Mouse (Mus musculus) limb, embryonic 11.5 days (tissue): Measurements from ENCODE around the gene Pdss1. TPM values are rescaled to one million over a fixed set of nuclear protein-coding genes. Genes with fewer than 3 reads are reported as not detected.
A peak's percentile ranks its signal among the peaks of the same experiment; 100 is the strongest.
"Not testable (repeated sequence)": the region's sequence is repeated elsewhere in the genome, so short reads cannot be mapped to it uniquely, and the experiment has no call there.

Source experiments
- ATAC-seq: fragments of 200-750 bp; cut with Nextera tagmentation; 2 replicates; pipeline ENCODE4 v1.8.0; 2017; ENCODE audit warnings: low read depth; ENCODE audit not compliant: insufficient number of reproducible peaks, low FRiP score, low TSS enrichment
- DNase-seq: peaks from one replicate; pipeline ENCODE4 v3.0.0-alpha.2; 2015; ENCODE audit warnings: low spot score
- H3K27ac ChIP-seq: fragments of 300-500 bp; sonication (generic); replicated peaks from 2 replicates; pipeline ENCODE4 v1.5.1; 2014; ENCODE audit warnings: low read depth, mild to moderate bottlenecking, low read length
- H3K27me3 ChIP-seq: fragments of 300-500 bp; sonication (generic); 2 replicates; pipeline ENCODE4 v1.6.1; 2014; ENCODE audit warnings: mild to moderate bottlenecking, low read length, mixed read lengths; ENCODE audit not compliant: control insufficient read depth, insufficient read depth
- H3K36me3 ChIP-seq: fragments of 300-500 bp; sonication (generic); 2 replicates; pipeline ENCODE4 v1.6.1; 2014; ENCODE audit warnings: mild to moderate bottlenecking, low read length, moderate library complexity, mixed read lengths; ENCODE audit not compliant: control insufficient read depth, insufficient read depth
- H3K4me1 ChIP-seq: fragments of 300-500 bp; sonication (generic); 2 replicates; pipeline ENCODE4 v1.6.1; 2014; ENCODE audit warnings: low read length, mixed read lengths; ENCODE audit not compliant: control insufficient read depth, insufficient read depth
- H3K4me2 ChIP-seq: fragments of 300-500 bp; sonication (generic); 2 replicates; pipeline ENCODE4 v1.6.1; 2014; ENCODE audit warnings: low read depth, mild to moderate bottlenecking, moderate library complexity; ENCODE audit not compliant: severe bottlenecking
- H3K4me3 ChIP-seq: fragments of 300-500 bp; sonication (generic); 2 replicates; pipeline ENCODE4 v1.5.1; 2014; ENCODE audit warnings: low read depth, low read length
- H3K9ac ChIP-seq: fragments of 300-500 bp; sonication (generic); 2 replicates; pipeline ENCODE4 v1.6.1; 2014; ENCODE audit warnings: mild to moderate bottlenecking, low read length
- H3K9me3 ChIP-seq: fragments of 300-500 bp; sonication (generic); 2 replicates; pipeline ENCODE4 v1.6.1; 2016; ENCODE audit warnings: low read length; ENCODE audit not compliant: control insufficient read depth
- WGBS: fragments of 180-500 bp; shearing (Covaris S2); extraction: QIAGEN DNeasy Blood & Tissue Kit; methylation state at CpG from one replicate; pipeline ENCODE4 v1.1.7; 2014; 5-methylcytosine and 5-hydroxymethylcytosine counted together
- polyA plus RNA-seq: library from polyadenylated mRNA; unstranded; fragments of >200 nt; fragmentation: Nextera tagmentation; extraction: Ambion mirVana; gene quantifications from 2 replicates; pipeline ENCODE4 v1.2.1, GENCODE M21; 2014

Pdss1 gene
- 15.0 and 16.5 TPM in 2 replicates for polyA plus RNA-seq

DNA sequence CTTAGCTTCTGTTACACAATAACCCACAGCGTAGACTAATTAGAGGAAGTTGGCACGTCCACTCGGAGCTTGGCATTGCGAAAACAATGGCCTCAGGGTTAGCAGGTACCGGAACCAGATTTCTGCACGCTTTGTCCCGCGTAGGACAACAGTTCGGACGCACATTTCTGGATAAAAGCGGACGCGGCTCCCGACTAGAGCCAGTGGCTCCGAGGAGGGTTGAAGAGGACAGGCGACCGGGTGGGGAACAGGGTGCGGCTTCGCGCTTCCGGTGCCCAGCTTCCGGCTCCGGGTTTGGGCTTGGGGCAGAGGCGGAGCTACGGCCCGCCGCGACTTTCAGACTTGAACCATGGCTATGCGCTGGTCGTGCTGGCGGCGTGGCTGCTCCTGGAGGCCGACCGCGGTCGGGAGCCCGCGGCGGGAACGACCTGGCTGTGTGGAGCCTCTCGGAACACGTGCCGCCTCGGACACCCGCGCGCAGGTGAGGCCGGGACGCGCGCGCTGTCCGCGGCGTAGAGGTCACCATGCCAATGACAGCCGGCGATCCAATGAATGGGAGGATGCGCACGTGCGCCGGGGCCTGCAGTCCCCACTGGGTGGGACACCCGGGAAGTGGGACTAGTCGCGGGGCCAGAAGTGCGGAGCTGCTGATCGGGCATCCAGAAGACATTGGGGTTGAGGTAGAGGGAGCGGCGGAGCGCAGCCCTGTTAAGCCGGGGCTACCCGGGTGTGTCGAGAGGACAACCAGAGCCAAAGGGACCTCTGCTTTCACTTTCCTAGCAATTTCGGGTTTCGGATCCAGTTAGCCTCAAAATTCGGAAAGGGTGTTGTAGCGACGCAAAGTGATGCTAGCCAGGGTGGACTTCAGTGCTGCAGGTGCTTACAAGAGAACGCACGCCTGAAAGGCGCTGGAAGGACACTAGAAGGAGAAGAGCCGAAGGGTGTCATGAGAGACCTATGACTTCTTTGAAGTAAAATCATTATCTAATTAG is at the start of gene Pdss1:
Gene Pdss1 (plus strand): TSS at position 241 of the 992 bp plus-strand sequence.
- peak within 1 kb of the TSS; percentile 85 for H3K4me3 ChIP-seq
- peak within 1 kb of the TSS; percentile 73 for H3K4me2 ChIP-seq
- under 1% methylated on average over 81 of the region's 81 CpGs for WGBS
- H3K36me3 ChIP-seq = no peaks in the 10 kb centered on the region
- peak; percentile 95 for ATAC-seq
- peak; percentile 89 for DNase-seq
- H3K27ac ChIP-seq = 0 out of 2 replicates have a peak within 1 kb of the TSS, but pooled peaks have one; percentile 33
- H3K9ac ChIP-seq = peak within 1 kb of the TSS; percentile 68
- H3K27me3 ChIP-seq = no peaks in the 10 kb centered on the region
- H3K4me1 ChIP-seq = no peaks in the 10 kb centered on the region
- no peaks in the 10 kb centered on the region for H3K9me3 ChIP-seq

DNA sequence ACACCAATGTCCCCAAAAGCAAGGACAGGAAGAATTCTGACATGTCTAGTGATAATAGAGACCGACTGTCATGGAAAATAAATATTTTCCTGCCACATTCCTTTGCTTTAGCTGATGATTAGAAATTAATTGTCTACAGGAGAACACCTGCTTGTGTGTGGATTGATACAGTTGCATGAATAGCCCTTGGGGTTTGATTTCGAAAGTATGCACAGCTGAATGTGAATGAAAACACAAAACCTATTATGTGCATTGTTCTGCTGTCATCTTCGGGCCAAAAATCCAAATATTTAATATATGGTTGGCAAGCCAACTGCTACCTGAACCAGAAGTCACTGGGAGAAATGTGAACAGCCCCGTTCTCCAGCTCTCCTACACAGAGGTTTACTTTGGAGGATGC is 43.4 kb upstream of the Pdss1 start:
- no peak for ATAC-seq
- 84% methylated on average over 4 of the region's 4 CpGs for WGBS
- no peaks in the 10 kb centered on the region for H3K4me1 ChIP-seq

DNA sequence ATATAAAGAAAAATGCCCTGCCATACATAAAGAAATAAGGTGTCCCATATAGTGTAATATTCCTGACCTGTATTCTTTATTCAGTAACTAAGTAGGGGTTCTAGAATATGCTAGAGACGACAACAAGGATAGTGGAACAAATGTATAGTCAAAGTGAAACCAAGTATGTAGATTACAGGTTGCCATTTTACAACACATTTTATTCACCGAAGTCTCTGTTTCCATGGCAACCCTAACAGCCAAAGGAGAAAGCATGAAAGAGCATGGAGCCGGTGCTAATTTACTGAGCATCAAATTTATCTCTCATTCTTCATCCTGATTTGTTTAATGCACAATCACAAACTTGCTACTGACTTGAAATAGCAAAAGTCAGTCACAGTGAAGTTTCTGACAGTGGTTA is 37.8 kb upstream of the Pdss1 start:
- Histone ChIP-seq H3K4me1 (no peaks in the 10 kb centered on the region), H3K36me3 (no peaks in the 10 kb centered on the region), H3K9ac (no peak overlapping the region), H3K9me3 (no peaks in the 10 kb centered on the region), H3K27me3 (no peaks in the 10 kb centered on the region), H3K4me3 (no peak overlapping the region), H3K27ac (no peak overlapping the region), H3K4me2 (no peak overlapping the region)
- no peak for DNase-seq
- WGBS = 82% methylated on average over 3 of the region's 3 CpGs
- ATAC-seq = no peak

More for the DNA sequence above, 43.4 kb upstream of the Pdss1 start:
- DNase-seq = no peak
- Histone ChIP-seq H3K4me2 (no peak overlapping the region), H3K9me3 (no peaks in the 10 kb centered on the region), H3K27me3 (no peaks in the 10 kb centered on the region), H3K9ac (no peak overlapping the region), H3K36me3 (no peaks in the 10 kb centered on the region), H3K4me3 (no peak overlapping the region), H3K27ac (no peak overlapping the region)

DNA sequence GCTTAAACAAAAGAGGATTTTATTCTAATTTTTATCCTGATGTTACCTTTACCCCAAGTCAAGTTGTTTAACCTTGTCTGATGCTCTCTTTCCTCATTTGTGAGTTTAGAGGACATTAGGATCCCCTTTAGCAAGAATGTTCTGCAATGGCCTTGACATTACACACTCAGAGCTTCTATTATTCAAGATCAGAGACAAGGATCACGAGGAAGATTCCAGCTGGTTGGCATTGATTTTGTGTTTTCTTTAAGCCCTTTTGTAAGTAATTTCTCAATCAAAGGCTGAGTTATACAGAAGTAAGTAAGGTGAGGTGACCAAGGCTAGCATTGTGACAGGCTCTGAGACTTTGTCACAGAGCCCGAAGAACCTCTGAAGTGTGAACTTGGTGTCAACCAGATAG is 33.1 kb upstream of the Pdss1 start:
- no peak overlapping the region for H3K9ac ChIP-seq
- WGBS = 86% methylated on average over 2 of the region's 2 CpGs
- H3K4me2 ChIP-seq = no peak overlapping the region
- no peaks in the 10 kb centered on the region for H3K36me3 ChIP-seq
- DNase-seq (no peak), ATAC-seq (no peak)
- no peaks in the 10 kb centered on the region for H3K4me1 ChIP-seq
- H3K27me3 ChIP-seq = no peaks in the 10 kb centered on the region
- no peak overlapping the region for H3K27ac ChIP-seq
- no peak overlapping the region for H3K4me3 ChIP-seq
- H3K9me3 ChIP-seq = no peaks in the 10 kb centered on the region

DNA sequence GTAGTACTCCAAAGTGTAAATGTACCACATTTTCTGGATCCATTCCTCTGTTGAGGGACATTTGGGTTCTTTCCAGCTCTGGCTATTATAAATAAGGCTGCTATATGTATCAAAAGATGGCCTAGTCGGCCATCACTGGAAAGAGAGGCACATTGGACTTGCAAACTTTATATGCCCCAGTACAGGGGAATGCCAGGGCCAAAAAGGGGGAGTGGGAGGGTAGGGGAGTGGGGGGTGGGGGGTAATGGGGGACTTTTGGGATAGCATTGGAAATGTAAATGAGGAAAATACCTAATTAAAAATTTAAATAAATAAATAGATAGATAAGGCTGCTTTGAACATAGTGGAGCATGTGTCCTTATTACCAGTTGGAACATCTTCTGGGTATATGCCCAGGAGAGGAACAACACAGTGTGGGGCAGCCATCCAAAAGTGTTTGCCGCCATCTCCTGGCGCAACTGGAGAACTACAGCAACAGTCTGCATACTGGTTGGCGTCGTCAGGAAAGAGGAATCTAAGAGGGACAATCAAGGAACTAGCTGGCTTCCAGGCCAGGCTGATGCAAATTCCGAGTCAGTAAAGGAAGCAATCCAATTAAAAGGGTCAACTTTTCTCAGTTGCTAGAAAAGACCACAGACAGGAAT is 30.8 kb upstream of the Pdss1 start:
- DNase-seq (peak; percentile 72), ATAC-seq (peak; percentile 80)
- H3K4me2 ChIP-seq, H3K27me3 ChIP-seq, H3K36me3 ChIP-seq, H3K4me3 ChIP-seq, H3K9ac ChIP-seq, H3K27ac ChIP-seq, H3K4me1 ChIP-seq, H3K9me3 ChIP-seq: not testable (repeated sequence)
- 2% methylated on average over 6 of the region's 6 CpGs for WGBS

DNA sequence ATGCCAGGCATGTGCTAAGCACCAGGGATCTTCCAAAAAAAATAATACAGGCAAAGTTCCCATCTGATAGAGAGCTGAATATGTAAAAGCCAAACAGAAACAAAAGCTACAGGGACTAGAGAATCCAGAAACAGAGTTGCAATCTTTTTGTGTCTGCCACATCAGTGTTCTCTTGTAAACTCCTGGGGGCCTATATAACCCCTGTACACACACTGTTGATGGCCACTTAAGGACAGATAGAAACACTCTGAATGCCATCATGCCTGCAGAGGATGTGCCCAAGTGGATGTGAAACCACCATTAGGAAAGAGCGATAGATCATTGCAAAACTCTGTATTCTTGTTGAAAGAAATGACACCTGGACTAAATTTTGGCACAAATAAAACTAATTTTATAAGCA is 29.5 kb upstream of the Pdss1 start:
- ATAC-seq = no peak
- WGBS = 81% methylated on average over 1 of the region's 1 CpGs

DNA sequence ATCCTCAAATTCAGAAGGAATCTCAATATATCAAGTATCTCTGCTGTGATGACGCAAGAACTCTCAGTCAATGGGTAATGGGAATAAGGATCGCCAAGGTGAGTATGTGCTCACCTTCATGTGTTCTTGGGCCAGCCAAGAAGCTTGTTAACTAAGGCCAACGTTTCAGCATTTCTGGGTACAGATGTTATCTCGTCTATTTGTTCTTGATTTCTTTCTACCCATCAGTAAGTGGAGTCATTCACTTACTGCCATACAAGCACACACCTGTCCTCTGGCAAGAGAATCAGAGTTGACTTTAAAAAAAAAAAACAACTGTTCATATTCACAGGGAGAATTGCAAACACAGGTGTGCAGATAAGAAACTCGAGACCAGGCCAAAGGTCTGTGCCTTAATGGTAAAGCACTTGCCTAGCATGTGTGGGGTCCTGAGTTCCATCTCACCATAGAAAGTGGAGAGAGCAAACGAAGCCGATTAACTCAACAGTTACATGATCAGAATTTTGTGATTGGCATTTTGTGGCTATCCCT is 28.4 kb upstream of the Pdss1 start:
- no peaks in the 10 kb centered on the region for H3K9me3 ChIP-seq
- no peaks in the 10 kb centered on the region for H3K27me3 ChIP-seq
- H3K4me3 ChIP-seq = no peak overlapping the region
- no peak overlapping the region for H3K27ac ChIP-seq
- ATAC-seq (no peak), DNase-seq (no peak)
- H3K4me1 ChIP-seq = no peaks in the 10 kb centered on the region
- no peak overlapping the region for H3K9ac ChIP-seq
- H3K4me2 ChIP-seq = no peak overlapping the region
- WGBS = 78% methylated on average over 7 of the region's 7 CpGs
- H3K36me3 ChIP-seq = no peaks in the 10 kb centered on the region

More for the DNA sequence above, 29.5 kb upstream of the Pdss1 start:
- H3K36me3 ChIP-seq = no peaks in the 10 kb centered on the region
- no peak overlapping the region for H3K4me3 ChIP-seq
- H3K9me3 ChIP-seq = no peaks in the 10 kb centered on the region
- no peak overlapping the region for H3K27ac ChIP-seq
- H3K27me3 ChIP-seq = no peaks in the 10 kb centered on the region
- no peak overlapping the region for H3K9ac ChIP-seq
- H3K4me1 ChIP-seq = no peaks in the 10 kb centered on the region
- no peak for DNase-seq
- no peak overlapping the region for H3K4me2 ChIP-seq

DNA sequence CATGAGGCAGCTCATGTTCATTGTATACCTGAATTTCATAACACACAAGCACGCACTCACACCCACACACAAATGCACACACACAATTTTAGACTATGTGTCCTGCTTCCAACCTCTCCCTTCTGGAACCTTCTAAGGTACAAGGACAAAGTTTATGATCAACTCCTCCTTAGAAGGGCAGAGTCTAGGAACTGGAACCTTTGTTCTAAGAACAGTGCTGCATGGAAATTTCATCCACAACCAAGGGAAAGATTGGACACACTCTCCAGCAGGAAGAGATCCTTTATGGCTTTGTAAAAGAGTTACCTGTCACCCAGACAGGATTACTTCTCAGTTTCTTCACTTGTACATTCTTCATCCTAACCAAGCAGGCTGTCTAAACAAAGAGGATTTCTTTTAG is 22.2 kb upstream of the Pdss1 start:
- no peak for DNase-seq
- Histone ChIP-seq H3K36me3 (no peaks in the 10 kb centered on the region), H3K4me3 (no peak overlapping the region), H3K27ac (no peak overlapping the region), H3K27me3 (no peaks in the 10 kb centered on the region), H3K9me3 (no peaks in the 10 kb centered on the region), H3K9ac (no peak overlapping the region), H3K4me2 (no peak overlapping the region), H3K4me1 (no peaks in the 10 kb centered on the region)
- WGBS = 97% methylated on average over 1 of the region's 1 CpGs
- no peak for ATAC-seq
